Mouse (Mus musculus) liver, embryonic 12.5 days (tissue): ENCODE measurements around the gene Rph3al. TPM values are rescaled to one million over a fixed set of nuclear protein-coding genes. Genes with fewer than 3 reads are reported as not detected.

Source experiments
- ATAC-seq: fragments of 200-750 bp; cut with Nextera tagmentation; 2 replicates; pipeline ENCODE4 v1.8.0; 2017; ENCODE audit warnings: moderate number of reproducible peaks, mild to moderate bottlenecking, moderate library complexity
- H3K27ac ChIP-seq: fragments of 300-500 bp; sonication (generic); 2 replicates; pipeline ENCODE4 v1.5.1; 2016; ENCODE audit warnings: mild to moderate bottlenecking
- H3K27me3 ChIP-seq: fragments of 300-500 bp; sonication (generic); replicated peaks from 2 replicates; pipeline ENCODE4 v1.6.1; 2016; ENCODE audit warnings: mild to moderate bottlenecking, moderate library complexity
- H3K36me3 ChIP-seq: fragments of 300-500 bp; sonication (generic); 2 replicates; pipeline ENCODE4 v1.6.1; 2016; ENCODE audit warnings: mild to moderate bottlenecking, moderate library complexity
- H3K4me1 ChIP-seq: fragments of 300-500 bp; sonication (generic); 2 replicates; pipeline ENCODE4 v1.6.1; 2016
- H3K4me2 ChIP-seq: fragments of 300-500 bp; sonication (generic); 2 replicates; pipeline ENCODE4 v1.6.1; 2016; ENCODE audit warnings: mild to moderate bottlenecking, moderate library complexity
- H3K4me3 ChIP-seq: fragments of 300-500 bp; sonication (generic); 2 replicates; pipeline ENCODE4 v1.5.1; 2016; ENCODE audit warnings: mild to moderate bottlenecking, moderate library complexity
- H3K9ac ChIP-seq: fragments of 300-500 bp; sonication (generic); 2 replicates; pipeline ENCODE4 v1.6.1; 2016; ENCODE audit warnings: mild to moderate bottlenecking, moderate library complexity
- H3K9me3 ChIP-seq: fragments of 300-500 bp; sonication (generic); replicated peaks from 2 replicates; pipeline ENCODE4 v1.6.1; 2016; ENCODE audit warnings: mild to moderate bottlenecking, moderate library complexity
- WGBS: fragments of 180-500 bp; shearing (Covaris S2); methylation state at CpG from one replicate; pipeline ENCODE4 v1.1.7; 2016; ENCODE audit not compliant: insufficient replicate concordance; 5-methylcytosine and 5-hydroxymethylcytosine counted together
- polyA plus RNA-seq: library from polyadenylated mRNA; unstranded; fragments of >200 nt; fragmentation: Nextera tagmentation; extraction: Ambion mirVana; gene quantifications from 2 replicates; pipeline ENCODE4 v1.2.1, GENCODE M21; 2016

Rph3al gene
- polyA plus RNA-seq, 1 experiment from 2014 or later, result 0.57 TPM

DNA sequence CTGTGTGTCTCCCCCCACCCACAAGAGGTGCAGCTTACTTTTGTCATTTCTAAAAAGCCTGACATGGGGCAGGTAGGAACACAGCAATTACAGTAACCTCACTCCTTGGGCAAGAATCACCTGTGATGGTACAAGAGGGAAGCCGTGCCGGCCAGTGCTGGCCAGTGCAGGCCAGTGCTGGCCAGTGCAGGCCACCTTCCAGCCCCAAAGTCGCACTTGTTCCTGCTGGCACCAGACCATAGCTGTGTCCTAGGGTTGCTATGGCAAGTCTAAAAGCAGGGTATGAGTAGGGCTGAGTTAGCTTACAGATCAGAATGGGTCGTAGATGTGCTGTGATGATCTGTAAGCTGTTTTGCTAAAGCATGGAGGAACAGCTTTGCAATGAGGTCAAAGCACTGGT is 15.5 kb downstream of the Rph3al start:
- no peaks in the 10 kb centered on the region for H3K9me3 ChIP-seq
- no peak overlapping the region for H3K4me2 ChIP-seq
- H3K36me3 ChIP-seq, result no peaks in the 10 kb centered on the region
- H3K4me1 ChIP-seq, result peaks cover 22% of the 10 kb centered on the region
- peaks cover 5% of the 10 kb centered on the region; the same call in 1 of the 2 replicates for H3K27me3 ChIP-seq
- ATAC-seq, result no peak
- WGBS, result 79% methylated on average over 4 of the region's 4 CpGs
- no peak overlapping the region for H3K27ac ChIP-seq
- no peak overlapping the region for H3K4me3 ChIP-seq
- H3K9ac ChIP-seq, result no peak overlapping the region

GRCm38 (mm10) chr11:75919139-75919538 is 19.1 kb downstream of the Rph3al start:
- no peaks in the 10 kb centered on the region for H3K9me3 ChIP-seq
- no peak overlapping the region for H3K4me2 ChIP-seq
- no peaks in the 10 kb centered on the region for H3K4me1 ChIP-seq
- no peak for ATAC-seq
- H3K36me3 ChIP-seq, result no peaks in the 10 kb centered on the region
- H3K27me3 ChIP-seq, result peaks cover 13% of the 10 kb centered on the region; the same call in 1 of the 2 replicates
- H3K9ac ChIP-seq, result no peak overlapping the region
- WGBS, result 54% methylated on average over 6 of the region's 6 CpGs
- H3K4me3 ChIP-seq, result no peak overlapping the region
- no peak overlapping the region for H3K27ac ChIP-seq

DNA sequence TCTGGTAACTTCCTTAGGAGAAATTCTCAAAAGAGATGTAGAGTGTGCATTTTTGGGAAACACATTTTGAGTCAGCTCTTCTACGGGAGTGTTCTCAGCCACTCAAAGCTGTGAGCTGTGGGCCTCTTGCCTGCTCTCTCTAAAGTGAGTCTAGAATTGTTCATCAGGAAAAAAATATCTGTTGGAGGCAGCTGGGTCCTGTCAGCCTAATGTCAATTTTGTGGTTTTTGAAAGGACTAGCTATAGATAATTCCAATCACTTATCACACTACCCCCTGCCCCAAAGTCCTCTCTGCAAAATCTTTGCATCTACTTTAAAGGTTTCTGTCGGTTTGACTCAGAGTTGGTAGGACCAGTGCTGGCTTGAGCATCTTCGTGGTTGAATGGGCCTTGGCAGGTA is 20.9 kb downstream of the Rph3al start:
- Histone ChIP-seq H3K9me3 (no peaks in the 10 kb centered on the region), H3K4me3 (no peak overlapping the region), H3K4me1 (no peaks in the 10 kb centered on the region), H3K27me3 (peaks cover 13% of the 10 kb centered on the region; the same call in 1 of the 2 replicates), H3K36me3 (no peaks in the 10 kb centered on the region), H3K4me2 (no peak overlapping the region), H3K27ac (no peak overlapping the region), H3K9ac (no peak overlapping the region)
- ATAC-seq, result no peak
- WGBS, result 23% methylated on average over 3 of the region's 3 CpGs

DNA sequence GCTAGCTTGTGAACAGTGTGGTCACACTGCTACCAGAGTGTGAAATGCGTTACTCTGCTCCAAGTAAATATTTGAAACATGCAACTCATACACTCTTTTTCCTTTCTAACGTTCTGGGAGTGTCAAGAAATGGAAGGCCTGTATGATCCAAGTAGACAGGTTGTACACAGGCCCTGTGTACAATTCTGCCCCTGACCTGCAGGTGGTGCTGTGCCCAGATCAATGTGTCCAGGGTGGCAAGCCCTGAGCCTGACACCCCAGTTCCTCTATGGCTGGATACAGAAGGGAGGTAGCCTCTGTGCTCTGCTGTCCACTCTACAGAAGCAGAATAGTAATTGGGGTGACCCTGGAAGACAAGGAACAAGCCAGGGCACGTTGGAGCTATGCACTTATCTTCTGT is 24.3 kb downstream of the Rph3al start:
- 41% methylated on average over 3 of the region's 3 CpGs for WGBS
- H3K4me2 ChIP-seq, result no peak overlapping the region
- H3K36me3 ChIP-seq, result no peaks in the 10 kb centered on the region
- no peaks in the 10 kb centered on the region for H3K4me1 ChIP-seq
- no peak overlapping the region for H3K27ac ChIP-seq
- H3K27me3 ChIP-seq, result peaks cover 13% of the 10 kb centered on the region; the same call in 1 of the 2 replicates
- no peak overlapping the region for H3K4me3 ChIP-seq
- H3K9me3 ChIP-seq, result 0 out of 2 replicates have a peak, but pooled peaks cover 4% of the 10 kb centered on the region
- H3K9ac ChIP-seq, result no peak overlapping the region
- no peak for ATAC-seq

DNA sequence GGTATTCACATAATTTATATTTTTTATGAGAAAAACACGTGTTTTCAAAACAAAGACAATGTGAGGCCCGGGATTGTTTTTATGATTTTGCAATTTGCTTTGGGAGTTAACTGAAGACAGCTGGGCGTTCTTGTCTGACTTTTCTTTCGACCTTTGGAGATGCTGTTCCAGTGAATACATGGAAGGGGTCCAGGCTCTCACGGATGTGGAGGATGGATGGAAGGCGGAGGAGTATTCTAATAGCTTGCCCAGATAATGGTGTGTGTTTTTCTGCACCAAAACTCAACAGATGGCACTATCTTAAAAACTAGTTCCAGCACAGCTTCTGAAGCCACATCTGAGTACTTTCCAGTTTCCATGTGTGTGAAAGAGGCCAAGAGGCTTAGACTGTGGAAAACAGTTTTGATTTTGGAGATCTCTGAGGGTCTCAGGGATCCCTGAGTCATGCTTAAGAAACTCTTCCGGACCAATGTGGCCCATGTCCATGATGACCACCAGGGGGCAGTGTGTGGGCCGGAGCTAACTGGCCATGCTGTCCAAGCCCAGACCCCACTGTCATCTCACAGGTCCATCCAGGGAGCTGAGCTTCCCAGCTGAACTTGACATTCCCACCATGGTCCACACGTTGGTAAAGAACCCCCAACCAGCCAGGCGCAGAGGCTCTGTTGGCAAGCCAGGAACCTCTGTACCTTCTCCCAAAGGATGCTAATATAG is 25.1 kb downstream of the Rph3al start:
- Histone ChIP-seq H3K4me2 (no peak overlapping the region), H3K4me1 (no peaks in the 10 kb centered on the region), H3K27ac (no peak overlapping the region), H3K9me3 (0 out of 2 replicates have a peak, but pooled peaks cover 4% of the 10 kb centered on the region), H3K9ac (no peak overlapping the region), H3K27me3 (peaks cover 13% of the 10 kb centered on the region; the same call in 1 of the 2 replicates), H3K4me3 (no peak overlapping the region), H3K36me3 (no peaks in the 10 kb centered on the region)
- ATAC-seq, result no peak
- 38% methylated on average over 10 of the region's 10 CpGs for WGBS

DNA sequence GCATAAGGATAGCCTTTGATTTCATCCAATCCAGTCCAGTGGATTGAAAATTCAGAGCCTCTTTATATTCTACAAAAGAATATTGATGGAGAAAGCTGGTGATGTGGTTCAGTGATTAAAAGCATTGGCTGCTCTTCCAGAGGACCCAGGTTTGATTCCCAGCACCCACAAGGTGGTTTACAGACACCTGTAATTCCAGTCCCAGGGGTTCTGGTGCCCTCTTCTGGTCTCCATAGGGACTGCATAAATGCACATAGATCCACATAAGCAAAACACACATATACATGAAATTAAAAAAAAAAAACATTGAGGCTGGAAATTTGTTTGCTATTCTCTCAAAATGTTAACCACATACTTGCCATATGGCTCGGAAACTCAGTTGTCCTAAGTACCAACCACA is 26.3 kb downstream of the Rph3al start:
- no peak overlapping the region for H3K27ac ChIP-seq
- H3K36me3 ChIP-seq, result no peaks in the 10 kb centered on the region
- H3K4me1 ChIP-seq, result 0 out of 2 replicates have a peak, but pooled peaks cover 6% of the 10 kb centered on the region
- H3K4me3 ChIP-seq, result no peak overlapping the region
- 0 out of 2 replicates have a peak, but pooled peaks cover 4% of the 10 kb centered on the region for H3K9me3 ChIP-seq
- peaks cover 16% of the 10 kb centered on the region; the same call in 1 of the 2 replicates for H3K27me3 ChIP-seq
- no peak overlapping the region for H3K9ac ChIP-seq
- WGBS, result 56% methylated on average over 1 of the region's 1 CpGs
- H3K4me2 ChIP-seq, result no peak overlapping the region
- ATAC-seq, result no peak

- H3K4me2 ChIP-seq, result no peak overlapping the region
- 0 out of 2 replicates have a peak, but pooled peaks cover 4% of the 10 kb centered on the region for H3K9me3 ChIP-seq
- peaks cover 8% of the 10 kb centered on the region; the same call in 1 of the 2 replicates for H3K27me3 ChIP-seq
- H3K27ac ChIP-seq, result no peak overlapping the region
- 0 out of 2 replicates have a peak, but pooled peaks cover 6% of the 10 kb centered on the region for H3K4me1 ChIP-seq
- no peak for ATAC-seq
- 68% methylated on average over 9 of the region's 9 CpGs for WGBS
- H3K36me3 ChIP-seq, result no peaks in the 10 kb centered on the region
- H3K4me3 ChIP-seq, result no peak overlapping the region
- H3K9ac ChIP-seq, result no peak overlapping the region
Observed at GRCm38 (mm10) chr11:75909702-75910429, 28.4 kb downstream of the Rph3al start.

DNA sequence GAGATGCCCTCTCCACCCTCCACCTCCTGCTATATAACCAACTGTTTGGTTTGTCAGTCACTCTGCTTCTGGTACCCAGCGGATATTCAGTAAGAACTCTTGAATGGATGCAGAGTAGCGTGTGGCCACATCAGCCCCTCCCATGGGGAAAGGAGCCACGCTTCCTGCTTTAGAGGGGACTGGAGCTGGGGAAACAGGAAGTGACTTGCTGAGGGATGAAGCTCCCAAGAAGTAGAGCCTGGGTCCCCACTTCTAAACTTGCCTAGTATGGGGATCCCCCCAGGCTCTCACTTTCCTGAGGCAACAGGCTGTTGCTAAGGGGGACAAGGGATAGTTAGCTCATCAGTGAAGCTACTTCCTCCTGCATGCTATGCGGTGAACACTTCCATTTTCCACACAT is 30.8 kb downstream of the Rph3al start:
- ATAC-seq, result no peak
- Histone ChIP-seq H3K4me2 (no peak overlapping the region), H3K36me3 (no peaks in the 10 kb centered on the region), H3K9me3 (0 out of 2 replicates have a peak, but pooled peaks cover 4% of the 10 kb centered on the region), H3K4me1 (0 out of 2 replicates have a peak, but pooled peaks cover 13% of the 10 kb centered on the region), H3K9ac (no peak overlapping the region), H3K27ac (no peak overlapping the region), H3K27me3 (peaks cover 4% of the 10 kb centered on the region; the same call in 1 of the 2 replicates), H3K4me3 (no peak overlapping the region)
- WGBS, result 39% methylated on average over 4 of the region's 4 CpGs

DNA sequence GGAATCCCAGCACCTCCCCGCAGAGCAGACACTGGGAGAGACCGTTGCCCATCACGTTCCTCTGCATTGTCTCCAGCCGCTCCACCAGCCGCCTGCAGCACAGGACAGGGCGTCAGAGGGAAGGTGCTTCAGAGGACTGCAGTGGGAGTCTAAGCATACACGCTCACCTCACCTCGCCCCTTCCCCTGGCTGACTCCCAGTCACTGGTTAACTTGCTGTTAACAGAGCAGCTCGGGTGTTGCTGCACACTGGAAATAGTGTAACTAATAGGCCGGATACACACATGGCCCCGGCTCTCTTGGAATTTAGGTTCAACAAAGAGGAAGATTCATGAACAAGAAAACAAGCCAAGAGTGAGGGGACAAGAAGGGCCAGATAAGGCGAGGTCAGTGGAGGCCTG is 31.7 kb downstream of the Rph3al start:
- Histone ChIP-seq H3K9me3 (0 out of 2 replicates have a peak, but pooled peaks cover 3% of the 10 kb centered on the region), H3K4me1 (0 out of 2 replicates have a peak, but pooled peaks cover 13% of the 10 kb centered on the region), H3K4me2 (no peak overlapping the region), H3K27me3 (peaks cover 7% of the 10 kb centered on the region; the same call in 1 of the 2 replicates), H3K36me3 (no peaks in the 10 kb centered on the region), H3K9ac (no peak overlapping the region), H3K27ac (no peak overlapping the region), H3K4me3 (no peak overlapping the region)
- WGBS, result 61% methylated on average over 12 of the region's 12 CpGs
- ATAC-seq, result no peak

GRCm38 (mm10) chr11:75904982-75905381 is 33.2 kb downstream of the Rph3al start:
- no peaks in the 10 kb centered on the region for H3K9me3 ChIP-seq
- ATAC-seq, result no peak
- 61% methylated on average over 6 of the region's 6 CpGs for WGBS
- peaks cover 12% of the 10 kb centered on the region; the same call in 1 of the 2 replicates for H3K27me3 ChIP-seq
- no peak overlapping the region for H3K4me3 ChIP-seq
- H3K4me2 ChIP-seq, result no peak overlapping the region
- 0 out of 2 replicates have a peak, but pooled peaks cover 13% of the 10 kb centered on the region for H3K4me1 ChIP-seq
- peak overlapping the region; percentile 17 for H3K27ac ChIP-seq
- no peak overlapping the region for H3K9ac ChIP-seq
- H3K36me3 ChIP-seq, result no peaks in the 10 kb centered on the region

GRCm38 (mm10) chr11:75904501-75904900 is 33.7 kb downstream of the Rph3al start:
- WGBS, result 37% methylated on average over 5 of the region's 5 CpGs
- 0 out of 2 replicates have a peak, but pooled peaks have one; percentile 30 for ATAC-seq

DNA sequence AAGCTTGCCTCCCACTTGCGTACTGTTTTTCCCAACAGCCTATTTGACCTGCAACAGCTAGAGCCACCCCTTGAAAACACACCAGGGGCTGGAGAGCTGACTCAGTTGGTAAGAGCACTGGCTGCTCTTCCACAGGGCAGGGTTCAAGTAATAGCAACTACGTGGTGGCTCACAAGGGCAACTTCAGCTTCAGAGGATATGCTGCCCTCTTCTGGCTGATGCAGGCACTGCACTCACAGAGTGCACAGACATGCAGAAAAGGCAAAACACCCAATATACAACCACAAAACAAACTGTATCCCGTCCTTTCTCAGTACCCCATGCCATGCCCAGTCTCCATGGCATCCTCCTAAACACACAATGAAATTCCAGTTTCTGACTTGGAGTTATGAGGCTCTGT is 34.7 kb downstream of the Rph3al start:
- no peaks in the 10 kb centered on the region for H3K36me3 ChIP-seq
- no peak overlapping the region for H3K4me3 ChIP-seq
- peaks cover 18% of the 10 kb centered on the region; the same call in 1 of the 2 replicates for H3K27me3 ChIP-seq
- 63% methylated on average over 3 of the region's 3 CpGs for WGBS
- H3K9me3 ChIP-seq, result no peaks in the 10 kb centered on the region
- no peak for ATAC-seq
- 0 out of 2 replicates have a peak, but pooled peaks cover 13% of the 10 kb centered on the region for H3K4me1 ChIP-seq
- H3K4me2 ChIP-seq, result no peak overlapping the region
- no peak overlapping the region for H3K27ac ChIP-seq
- no peak overlapping the region for H3K9ac ChIP-seq

More at GRCm38 (mm10) chr11:75904501-75904900, 33.7 kb downstream of the Rph3al start:
- H3K27ac ChIP-seq, result peak overlapping the region; percentile 17
- H3K27me3 ChIP-seq, result peaks cover 13% of the 10 kb centered on the region; the same call in 1 of the 2 replicates
- H3K9ac ChIP-seq, result no peak overlapping the region
- H3K36me3 ChIP-seq, result no peaks in the 10 kb centered on the region
- 0 out of 2 replicates have a peak, but pooled peaks cover 13% of the 10 kb centered on the region for H3K4me1 ChIP-seq
- H3K4me2 ChIP-seq, result no peak overlapping the region
- H3K4me3 ChIP-seq, result no peak overlapping the region
- H3K9me3 ChIP-seq, result no peaks in the 10 kb centered on the region
